In the genomic region with DNA sequence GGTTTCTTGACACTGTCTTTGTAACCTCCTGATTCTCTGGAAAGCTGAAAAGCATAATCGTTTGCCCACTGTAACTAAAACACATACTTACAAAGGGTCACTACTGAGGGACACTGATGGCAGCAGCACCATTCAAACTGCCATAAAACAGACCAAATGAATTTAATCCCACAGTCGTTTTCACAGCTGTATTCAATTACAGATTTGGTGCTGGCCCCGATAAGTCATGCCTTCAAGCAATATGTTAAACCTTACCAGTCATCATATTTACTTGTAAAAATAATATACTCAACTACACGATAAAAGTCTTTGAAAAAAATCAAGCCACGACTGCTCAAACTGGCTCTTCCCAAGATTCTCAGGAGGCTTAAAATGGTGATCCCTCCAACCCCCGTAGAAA, we compare ENCODE assay signal across 12 mouse cellular contexts.
"Had no signal": no experiment of that assay in that cellular context is flagged by ENCODE, and none has a peak within 500 bp of the region (broad histone marks: within the 10 kb centered on the region; RNA-seq: fewer than 3 reads in every experiment).

No protein-coding gene starts in this region.

- DNase-seq: liver, postnatal 0 days; lung, adult 2 months; lung, postnatal 14 days; lung, postnatal 36 days; retina, postnatal 1 day; right cerebral cortex, adult 18-20 months; right cerebral cortex, postnatal 25 days; right cerebral cortex, postnatal 4 days; spleen, adult 18-20 months; thymus, adult 18-20 months; thymus, postnatal 14 days; thymus, postnatal 36 days had no signal
